Mouse (Mus musculus) bone marrow macrophage, adult 2 months (primary cell): ENCODE measurements at regions not wholly inside any gene's neighbourhood (a gene's known extent, or its start where the extent isn't known, plus 50 kb on each side); places are given as distances from the start of the nearest gene placed in this dataset.

Source experiments
- CTCF ChIP-seq: IDR thresholded peaks from 2 replicates; pipeline ENCODE4 v1.5.1; 2012; ENCODE audit warnings: low read depth, mild to moderate bottlenecking, low read length, moderate library complexity
- POLR2A ChIP-seq: IDR thresholded peaks from 2 replicates; pipeline ENCODE4 v1.6.1; 2012; ENCODE audit warnings: mild to moderate bottlenecking, low read depth, low read length, borderline replicate concordance

GRCm38 (mm10) chr2:19086621-19087020 is 88.5 kb downstream of the 4930426L09Rik start:
- TF ChIP-seq CTCF (no peak), POLR2A (no peak)
